Mouse (Mus musculus): ENCODE results near the gene Nmnat2.

DNA sequence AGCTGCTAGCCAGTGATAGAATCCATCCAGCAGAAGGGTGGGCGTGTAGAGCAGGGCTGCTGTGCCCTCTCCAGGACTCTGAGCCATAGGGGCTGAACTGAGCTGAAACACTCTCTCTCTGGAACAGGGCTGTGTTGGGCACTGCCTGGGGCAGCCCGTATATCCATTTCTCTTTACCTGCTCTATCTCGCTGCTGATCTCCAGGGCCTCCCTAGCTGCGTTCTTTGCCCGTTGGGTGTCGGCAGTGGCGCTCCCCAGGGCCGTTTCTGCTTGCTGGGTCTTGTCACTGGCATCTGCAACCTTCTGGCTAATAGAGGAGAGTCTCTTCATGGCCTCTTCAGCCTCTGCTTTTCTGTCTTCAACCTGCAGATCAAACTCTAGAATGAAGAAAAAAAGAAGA is 174.0 kb downstream of the Nmnat2 start:
- TF ChIP-seq CTCF (IDR thresholded peaks at IDR 0.05; ENCODE audit: control insufficient read depth, insufficient read depth, insufficient replicate concordance, low read depth, low read length) (no peak), POLR2A (IDR thresholded peaks at IDR 0.05; ENCODE audit: control insufficient read depth, low read depth, low read length) (no peak)

All from testis, adult 2 months (tissue).